Mouse (Mus musculus) megakaryocyte, embryonic 14.5 days (primary cell): ENCODE results near the gene Lnx2.

Experiments used
- FLI1 ChIP-seq: IDR thresholded peaks from 2 replicates; pipeline ENCODE4 v1.6.1; 2012; ENCODE audit warnings: low read length, inconsistent platforms, mixed read lengths
- GATA1 ChIP-seq: IDR thresholded peaks from 3 replicates; pipeline ENCODE4 v1.6.1; 2012; ENCODE audit warnings: mixed read lengths, low read length, inconsistent platforms, borderline replicate concordance

DNA sequence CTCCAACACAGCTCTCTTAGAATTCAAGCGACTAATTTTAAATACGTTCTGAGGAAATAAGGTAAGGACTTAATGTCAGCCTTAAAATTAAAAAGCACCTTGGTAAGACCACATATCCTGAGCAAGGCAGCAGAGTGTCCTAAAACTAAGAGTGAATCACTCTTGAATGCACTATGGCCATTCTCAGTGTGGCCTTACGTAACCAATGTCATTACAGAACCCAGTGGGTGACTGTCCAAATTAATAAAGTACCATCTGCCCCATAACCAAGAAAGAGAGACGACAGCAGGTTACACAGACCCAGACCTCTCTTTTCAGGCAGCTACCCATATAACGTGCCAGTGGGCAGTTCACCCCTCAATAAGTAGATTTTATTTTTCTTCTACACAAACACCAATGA lies 17.7 kb downstream of the Lnx2 start:
- no peak for TF ChIP-seq GATA1
- no peak for TF ChIP-seq FLI1
